Mouse (Mus musculus) kidney, embryonic 14.5 days (tissue): ENCODE measurements around the gene Myh6. TPM values are rescaled to one million over a fixed set of nuclear protein-coding genes. Genes with fewer than 3 reads are reported as not detected.

Source experiments
- ATAC-seq: fragments of 200-750 bp; cut with Nextera tagmentation; 2 replicates; pipeline ENCODE4 v1.8.0; 2017; ENCODE audit warnings: moderate number of reproducible peaks, mild to moderate bottlenecking, moderate TSS enrichment, moderate library complexity; ENCODE audit not compliant: low FRiP score, low TSS enrichment
- H3K27ac ChIP-seq: fragments of 300-500 bp; sonication (generic); 2 replicates; pipeline ENCODE4 v1.5.1; 2014; ENCODE audit warnings: low read depth, mild to moderate bottlenecking, low read length, moderate library complexity, mixed read lengths
- H3K27me3 ChIP-seq: fragments of 300-500 bp; sonication (generic); 2 replicates; pipeline ENCODE4 v1.6.1; 2014; ENCODE audit warnings: mild to moderate bottlenecking, low read length; ENCODE audit not compliant: control insufficient read depth, insufficient read depth
- H3K36me3 ChIP-seq: fragments of 300-500 bp; sonication (generic); 2 replicates; pipeline ENCODE4 v1.6.1; 2014; ENCODE audit warnings: low read length, mixed read lengths; ENCODE audit not compliant: control insufficient read depth, insufficient read depth
- H3K4me1 ChIP-seq: fragments of 300-500 bp; sonication (generic); 2 replicates; pipeline ENCODE4 v1.6.1; 2014; ENCODE audit warnings: low read length, mixed read lengths; ENCODE audit not compliant: control insufficient read depth, insufficient read depth
- H3K4me2 ChIP-seq: fragments of 300-500 bp; sonication (generic); replicated peaks from 2 replicates; pipeline ENCODE4 v1.6.1; 2014; ENCODE audit warnings: low read depth, mild to moderate bottlenecking, low read length
- H3K4me3 ChIP-seq: fragments of 300-500 bp; sonication (generic); 2 replicates; pipeline ENCODE4 v1.5.1; 2014; ENCODE audit warnings: mild to moderate bottlenecking, low read length
- H3K9ac ChIP-seq: fragments of 300-500 bp; sonication (generic); 2 replicates; pipeline ENCODE4 v1.6.1; 2014; ENCODE audit warnings: low read depth, mild to moderate bottlenecking, low read length, moderate library complexity
- H3K9me3 ChIP-seq: fragments of 300-500 bp; sonication (generic); 2 replicates; pipeline ENCODE4 v1.6.1; 2016; ENCODE audit warnings: low read length; ENCODE audit not compliant: control insufficient read depth
- WGBS: fragments of 180-500 bp; shearing (Covaris S2); extraction: QIAGEN DNeasy Blood & Tissue Kit; methylation state at CpG from one replicate; pipeline ENCODE4 v1.1.7; 2014; 5-methylcytosine and 5-hydroxymethylcytosine counted together
- polyA plus RNA-seq: library from polyadenylated mRNA; unstranded; fragments of >200 nt; fragmentation: Nextera tagmentation; extraction: Ambion mirVana; gene quantifications from 2 replicates; pipeline ENCODE4 v1.2.1, GENCODE M21; 2014

The Myh6 gene
- polyA plus RNA-seq, 1 experiment from 2014 or later = 0.54 TPM

DNA sequence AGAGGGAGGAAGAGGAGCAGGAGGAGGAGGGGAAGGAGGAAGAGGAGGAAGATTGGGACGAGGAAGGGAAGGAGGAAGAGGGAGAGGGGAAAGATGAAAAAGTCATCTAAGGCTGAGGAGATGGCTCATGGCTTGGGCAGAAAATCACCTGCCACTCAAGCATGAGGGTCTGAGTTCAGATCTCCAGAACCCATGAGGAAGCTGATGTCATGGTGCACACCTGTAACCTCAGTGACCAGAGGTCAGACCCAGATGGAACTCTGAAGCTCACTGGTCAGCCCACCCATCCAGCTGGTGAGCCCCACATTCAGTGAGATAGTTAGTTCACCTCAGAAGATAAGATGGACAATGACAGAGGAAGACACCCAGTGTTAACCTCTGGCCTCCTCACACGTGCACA lies 21.8 kb downstream of the Myh6 start:
- Histone ChIP-seq H3K4me3 (no peak overlapping the region), H3K9ac (no peak overlapping the region), H3K27ac (no peak overlapping the region), H3K4me2 (no peak overlapping the region), H3K4me1 (0 out of 2 replicates have a peak, but pooled peaks cover under 1% of the 10 kb centered on the region), H3K27me3 (no peaks in the 10 kb centered on the region), H3K36me3 (no peaks in the 10 kb centered on the region), H3K9me3 (no peaks in the 10 kb centered on the region)
- 75% methylated on average over 2 of the region's 2 CpGs for WGBS
- ATAC-seq = no peak

DNA sequence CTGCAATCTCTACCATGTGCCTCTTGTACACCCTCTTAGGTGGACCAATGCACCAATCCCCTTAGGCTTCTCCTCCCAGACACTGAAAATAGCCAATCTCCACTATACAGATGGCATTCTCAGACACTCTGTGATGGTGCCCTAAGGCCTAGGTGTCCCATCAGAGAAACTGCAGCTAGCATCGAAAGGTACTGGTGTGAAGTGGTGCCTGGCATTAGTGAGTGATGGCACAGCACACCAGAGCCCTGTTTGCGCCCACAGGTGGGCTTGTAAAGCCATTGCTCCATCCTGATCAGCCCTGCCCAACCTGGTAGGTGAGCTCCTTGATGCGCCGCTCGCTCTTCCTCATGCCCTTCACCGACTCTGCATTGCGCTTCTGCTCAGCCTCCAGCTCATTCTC lies 22.8 kb downstream of the Myh6 start:
- H3K36me3 ChIP-seq = no peaks in the 10 kb centered on the region
- ATAC-seq = no peak
- WGBS = 94% methylated on average over 7 of the region's 7 CpGs
- no peaks in the 10 kb centered on the region for H3K9me3 ChIP-seq
- no peak overlapping the region for H3K4me3 ChIP-seq
- H3K9ac ChIP-seq = no peak overlapping the region
- H3K4me1 ChIP-seq = 0 out of 2 replicates have a peak, but pooled peaks cover 8% of the 10 kb centered on the region
- H3K4me2 ChIP-seq = no peak overlapping the region
- H3K27me3 ChIP-seq = no peaks in the 10 kb centered on the region
- H3K27ac ChIP-seq = no peak overlapping the region

DNA sequence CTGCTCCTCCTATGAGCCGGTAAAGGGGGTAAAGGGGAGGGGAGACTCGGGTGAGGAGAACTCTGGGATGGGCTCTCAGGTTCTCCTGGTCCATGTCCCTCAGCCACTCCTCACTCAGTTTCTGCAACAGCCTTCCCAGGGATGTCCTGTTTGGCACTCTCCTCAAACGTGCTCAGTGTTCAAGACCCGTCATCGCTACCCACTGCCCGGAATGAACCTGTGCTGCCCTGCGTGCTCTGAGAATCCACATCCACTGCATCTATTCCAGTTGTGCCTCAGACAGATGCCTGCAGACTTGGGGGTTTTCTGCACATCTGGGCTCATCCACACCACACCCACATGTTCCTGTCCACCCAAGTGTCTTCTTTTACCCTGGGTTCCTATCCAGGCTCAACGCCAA lies 24.2 kb downstream of the Myh6 start:
- no peak for ATAC-seq
- Histone ChIP-seq H3K4me1 (0 out of 2 replicates have a peak, but pooled peaks cover 8% of the 10 kb centered on the region), H3K9ac (no peak overlapping the region), H3K27me3 (no peaks in the 10 kb centered on the region), H3K27ac (no peak overlapping the region), H3K4me3 (no peak overlapping the region), H3K4me2 (no peak overlapping the region), H3K36me3 (no peaks in the 10 kb centered on the region), H3K9me3 (no peaks in the 10 kb centered on the region)
- 93% methylated on average over 8 of the region's 8 CpGs for WGBS

- Histone ChIP-seq H3K27ac (no peak overlapping the region), H3K27me3 (no peaks in the 10 kb centered on the region), H3K9ac (no peak overlapping the region), H3K4me1 (peaks cover 14% of the 10 kb centered on the region), H3K4me3 (no peak overlapping the region), H3K4me2 (no peak overlapping the region), H3K9me3 (no peaks in the 10 kb centered on the region), H3K36me3 (no peaks in the 10 kb centered on the region)
- no peak for ATAC-seq
- WGBS = 67% methylated on average over 13 of the region's 13 CpGs
These were observed 25.4 kb downstream of the Myh6 start for GRCm38 (mm10) chr14:54941024-54941978.

GRCm38 (mm10) chr14:54940176-54940530 lies 26.6 kb downstream of the Myh6 start:
- WGBS = 74% methylated on average over 3 of the region's 3 CpGs
- Histone ChIP-seq H3K27ac (no peak overlapping the region), H3K4me2 (no peak overlapping the region), H3K4me1 (peaks cover 17% of the 10 kb centered on the region), H3K9me3 (no peaks in the 10 kb centered on the region), H3K27me3 (no peaks in the 10 kb centered on the region), H3K36me3 (no peaks in the 10 kb centered on the region), H3K9ac (no peak overlapping the region), H3K4me3 (no peak overlapping the region)
- ATAC-seq = no peak

GRCm38 (mm10) chr14:54939434-54940175 lies 27.1 kb downstream of the Myh6 start:
- peak; percentile 51; the same call in 1 of the 2 replicates for ATAC-seq
- WGBS = 49% methylated on average over 12 of the region's 12 CpGs
- Histone ChIP-seq H3K36me3 (no peaks in the 10 kb centered on the region), H3K9me3 (no peaks in the 10 kb centered on the region), H3K4me2 (no peak overlapping the region), H3K4me1 (peaks cover 17% of the 10 kb centered on the region), H3K27ac (no peak overlapping the region), H3K4me3 (no peak overlapping the region), H3K9ac (no peak overlapping the region), H3K27me3 (no peaks in the 10 kb centered on the region)

DNA sequence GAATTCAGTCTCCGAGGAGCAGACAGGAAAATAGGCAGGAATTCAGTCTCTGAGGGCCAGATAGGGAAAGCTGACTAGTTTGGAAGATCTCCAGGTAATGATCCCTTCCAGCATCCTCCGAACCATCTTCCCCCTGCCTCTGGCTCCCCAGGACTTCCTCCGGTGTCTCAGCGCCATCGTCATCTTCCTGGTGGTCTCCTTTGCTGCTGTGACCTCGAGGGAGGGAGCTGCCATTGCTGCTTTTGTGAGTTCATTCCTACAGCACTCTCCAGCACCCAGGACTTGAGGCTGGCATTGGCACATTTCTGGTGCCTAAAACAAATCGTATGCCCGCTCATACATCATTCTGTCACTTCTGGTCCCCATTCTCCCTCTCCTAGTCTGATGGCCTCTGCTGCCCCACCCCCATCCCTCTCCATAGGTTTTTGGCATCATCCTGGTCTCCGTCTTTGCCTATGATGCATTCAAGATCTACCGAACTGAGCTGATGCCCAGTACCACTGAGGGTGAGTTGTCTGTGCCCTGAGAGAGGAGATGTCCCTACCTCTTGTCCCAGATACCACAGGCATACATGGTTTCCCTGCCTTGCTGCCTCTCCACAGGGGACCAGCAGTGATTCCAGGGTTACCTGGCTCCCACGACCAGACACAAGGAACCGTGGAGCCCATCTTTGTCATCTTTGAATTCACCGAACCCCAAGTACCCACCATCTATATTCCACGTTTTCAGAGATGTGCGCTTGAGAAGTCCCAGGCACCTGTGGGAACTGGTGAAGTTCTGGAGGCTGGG lies 28.1 kb downstream of the Myh6 start:
- Histone ChIP-seq H3K27ac (no peak overlapping the region), H3K27me3 (no peaks in the 10 kb centered on the region), H3K4me2 (no peak overlapping the region), H3K36me3 (no peaks in the 10 kb centered on the region), H3K9ac (no peak overlapping the region), H3K4me3 (no peak overlapping the region), H3K4me1 (peaks cover 17% of the 10 kb centered on the region), H3K9me3 (no peaks in the 10 kb centered on the region)
- 83% methylated on average over 15 of the region's 15 CpGs for WGBS
- no peak for ATAC-seq

- Histone ChIP-seq H3K9me3 (no peaks in the 10 kb centered on the region), H3K9ac (no peak overlapping the region), H3K27me3 (no peaks in the 10 kb centered on the region), H3K36me3 (no peaks in the 10 kb centered on the region), H3K27ac (no peak overlapping the region), H3K4me2 (no peak overlapping the region), H3K4me1 (peaks cover 23% of the 10 kb centered on the region), H3K4me3 (no peak overlapping the region)
- WGBS = 82% methylated on average over 16 of the region's 16 CpGs
- ATAC-seq = no peak
These were observed 29.2 kb downstream of the Myh6 start for GRCm38 (mm10) chr14:54937361-54938182.
